Mouse (Mus musculus): ENCODE measurements around the gene Gm5773.
"Not testable (repeated sequence)": the region's sequence is repeated elsewhere in the genome, so short reads cannot be mapped to it uniquely, and the experiment has no call there.

Gm5773 gene

GRCm38 (mm10) chr3:93772700-93773099 lies at the start of gene Gm5773:
Gene Gm5773, plus strand, starts transcription at chr3:93773000.
- in situ Hi-C loops (cut with MboI, MseI): not testable (repeated sequence)

- in situ Hi-C loops (cut with MboI, MseI): loop anchor here (10.0 kb wide), 1 partner anchor 149 kb away; no protein-coding TSS in a partner anchor
Observed at GRCm38 (mm10) chr3:93745475-93745874, 27.3 kb upstream of the Gm5773 start.

DNA sequence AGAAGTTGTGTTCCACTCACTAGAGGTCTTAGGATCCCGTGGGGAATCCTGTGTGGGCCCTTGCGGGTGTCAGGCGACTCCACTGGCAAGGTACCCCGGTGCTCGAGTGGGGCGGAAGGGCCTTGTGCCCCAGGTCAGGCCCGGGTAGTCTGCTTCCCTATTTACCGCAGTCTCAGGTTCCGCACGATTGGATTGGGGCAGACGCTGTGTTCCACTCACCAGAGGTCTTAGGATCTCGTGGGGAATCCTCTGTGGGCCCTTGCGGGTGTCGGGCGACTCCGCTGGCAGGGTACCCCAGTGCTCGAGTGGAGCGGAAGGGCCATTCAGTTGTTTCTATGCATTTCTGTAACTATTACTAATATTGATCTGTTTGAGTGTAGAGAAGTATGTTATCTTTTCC lies 18.8 kb upstream of the Gm5773 start:
- in situ Hi-C loops (cut with MboI, MseI): loop anchor here (5.0 kb wide), 1 partner anchor 278 kb away; no protein-coding TSS in a partner anchor

- in situ Hi-C loops (cut with MboI, MseI): loop anchor here (5.0 kb wide), 1 partner anchor 724 kb away; no protein-coding TSS in a partner anchor
Observed at GRCm38 (mm10) chr3:93796098-93796497, 23.3 kb downstream of the Gm5773 start, which contains the start of gene Tdpoz4. Gene Tdpoz4, plus strand, starts transcription at chr3:93796398.

DNA sequence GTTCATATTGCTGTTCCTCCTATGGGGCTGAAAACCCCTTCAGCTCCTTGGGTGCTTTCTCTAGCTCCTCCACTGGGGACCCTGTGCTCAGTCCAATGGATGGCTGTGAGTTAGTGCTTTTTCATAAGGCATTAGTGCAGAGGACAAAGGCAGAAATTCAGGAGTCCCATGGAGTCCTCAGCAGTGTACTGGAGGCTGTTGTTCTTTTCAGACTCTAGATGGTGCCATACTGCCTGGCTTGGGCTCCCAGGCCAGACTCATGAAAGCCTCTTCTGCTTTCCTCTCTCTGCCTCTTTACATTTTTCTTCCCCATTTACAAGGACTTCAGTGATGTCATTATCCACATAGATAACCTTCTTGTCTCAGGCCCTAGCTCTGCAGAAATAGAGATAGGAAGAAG lies 40.5 kb downstream of the Gm5773 start:
- in situ Hi-C loops (cut with MboI, MseI): not testable (repeated sequence)

All from T-helper 2 cell (primary cell).